Mouse (Mus musculus): ENCODE measurements around the gene Galns. TPM values are rescaled to one million over a fixed set of nuclear protein-coding genes. Genes with fewer than 3 reads are reported as not detected.

Gene Galns
- polyA plus RNA-seq (2015; fragmentation: Illumina TruSeq; extraction: RNeasy Lipid Tissue Mini Kit (QIAGEN cat#74804); ENCODE audit: insufficient read depth, low replicate concordance) = 10.4 TPM

GRCm38 (mm10) chr8:122611295-122612133 is at the start of gene Galns, which contains the start of gene Trappc2l:
Gene Galns, minus strand, starts transcription at chr8:122611463.
Gene Trappc2l, plus strand, starts transcription at chr8:122611640.

DNA sequence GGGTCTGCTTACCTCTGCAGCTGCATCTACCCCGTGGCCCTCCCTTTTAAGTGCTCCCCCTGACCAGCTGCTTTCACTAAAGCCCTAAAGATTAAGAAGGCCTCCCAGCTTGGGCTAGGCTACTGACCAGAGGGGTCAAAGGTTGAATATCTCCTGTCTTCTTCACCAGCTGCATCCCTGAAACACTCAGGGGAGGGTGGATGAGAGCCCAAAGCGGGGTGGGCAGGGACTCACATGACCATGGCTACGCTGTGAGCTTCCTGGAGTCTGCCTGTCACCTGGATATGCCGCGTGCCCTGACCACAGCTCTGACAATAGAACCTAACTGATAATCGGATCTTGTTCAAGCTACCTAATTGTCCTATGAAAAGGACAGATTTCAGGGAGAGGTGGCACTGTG is 11.5 kb upstream of the Galns start, which contains the start of gene Pabpn1l:
Gene Pabpn1l (minus strand): TSS at position 13 of the 400 bp plus-strand sequence.

GRCm38 (mm10) chr8:122576648-122577022 is 34.6 kb downstream of the Galns start, which contains the start of gene Aprt:
Gene Aprt, minus strand, starts transcription at chr8:122576909.

DNA sequence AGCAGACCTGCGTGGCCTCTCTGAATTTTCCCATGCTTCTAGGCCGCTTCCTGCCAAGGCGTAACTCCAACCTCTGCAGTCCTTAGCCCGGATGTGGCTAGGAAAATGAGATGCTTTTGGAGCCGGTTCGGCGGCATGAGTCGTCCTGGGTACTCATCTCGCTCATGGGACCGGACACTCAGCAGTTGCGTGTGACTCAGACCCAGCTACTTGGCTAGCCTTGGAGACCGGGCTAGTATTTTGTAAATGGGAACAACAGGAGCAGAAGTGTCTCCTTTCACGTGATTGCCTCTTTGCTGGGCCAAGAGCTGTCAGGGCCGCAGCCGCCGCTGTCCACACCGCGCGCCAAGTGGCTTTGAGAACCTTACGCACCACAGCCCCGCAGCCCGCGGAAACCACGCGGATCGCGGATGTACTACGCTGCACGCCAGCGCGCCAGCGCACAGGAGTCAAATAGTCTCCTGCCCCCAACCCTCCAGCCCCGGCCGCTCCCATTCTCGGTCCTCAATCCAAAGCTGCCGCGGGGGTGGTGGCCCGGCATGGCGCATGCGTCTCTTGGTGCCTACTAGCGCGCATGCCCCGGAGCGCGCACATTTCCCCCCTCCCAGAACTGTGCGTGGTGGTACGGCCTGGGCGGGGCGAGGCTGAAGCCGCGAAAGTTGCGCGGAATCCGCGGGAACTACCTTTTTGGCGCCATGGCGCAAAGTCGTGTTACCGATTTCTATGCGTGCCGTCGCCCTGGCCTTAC is 43.7 kb downstream of the Galns start, which contains the start of gene Cdt1:
Gene Cdt1 (plus strand): TSS at position 655 of the 748 bp plus-strand sequence.

DNA sequence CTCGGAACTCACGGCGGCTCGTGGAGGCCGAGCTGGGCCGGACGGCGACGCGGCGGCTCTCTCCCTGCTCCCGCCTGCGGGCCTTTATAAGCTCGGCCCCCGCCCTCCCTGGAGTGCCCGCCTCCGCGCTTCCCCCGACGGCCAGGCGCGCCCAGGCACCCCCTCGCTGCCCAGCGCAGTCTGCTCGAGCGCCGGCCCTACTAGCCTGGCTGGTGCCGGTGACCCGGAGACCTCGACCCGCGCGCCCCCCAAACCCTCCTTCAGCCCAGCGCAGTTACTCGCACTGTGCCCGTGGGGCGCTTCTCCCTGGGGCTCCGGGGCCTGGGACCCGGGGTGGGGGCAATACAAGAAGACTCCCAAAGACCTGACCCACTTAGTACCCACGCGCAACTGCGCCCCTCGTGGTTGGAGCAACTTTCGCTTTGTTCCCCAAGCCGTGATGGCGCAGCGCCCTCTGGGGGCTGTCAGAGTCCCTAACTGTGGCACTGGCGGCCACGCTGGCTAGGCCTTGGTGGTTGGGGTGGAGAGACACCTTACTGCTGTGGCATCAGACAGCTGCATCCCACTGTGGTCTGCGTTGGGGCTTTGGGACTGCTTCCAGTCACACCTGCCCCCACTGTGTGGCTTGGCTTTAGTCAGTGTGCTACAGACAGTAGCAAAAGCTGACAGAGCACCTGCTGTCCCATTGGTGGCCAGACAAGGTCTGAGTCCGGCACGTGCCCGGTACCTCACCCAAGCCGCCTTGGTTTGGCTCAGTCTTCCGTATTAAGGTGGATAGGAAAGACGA is 59.8 kb downstream of the Galns start, which contains the start of gene Piezo1:
Gene Piezo1 (minus strand): TSS at position 65 of the 787 bp plus-strand sequence.

Other genes with a start within 250 kb of the Galns start
- gene Zc3h18, start 234.9 kb downstream of the Galns start, polyA plus RNA-seq (2015; fragmentation: Illumina TruSeq; extraction: RNeasy Lipid Tissue Mini Kit (QIAGEN cat#74804); ENCODE audit: insufficient read depth, low replicate concordance) = 32.2 TPM
- gene Il17c, start 189.4 kb downstream of the Galns start, polyA plus RNA-seq (2015; fragmentation: Illumina TruSeq; extraction: RNeasy Lipid Tissue Mini Kit (QIAGEN cat#74804); ENCODE audit: insufficient read depth, low replicate concordance) = not detected
- 98.4 TPM for gene Cyba, start 178.5 kb downstream of the Galns start, polyA plus RNA-seq (2015; fragmentation: Illumina TruSeq; extraction: RNeasy Lipid Tissue Mini Kit (QIAGEN cat#74804); ENCODE audit: insufficient read depth, low replicate concordance)
- gene Mvd, start 168.0 kb downstream of the Galns start, polyA plus RNA-seq (2015; fragmentation: Illumina TruSeq; extraction: RNeasy Lipid Tissue Mini Kit (QIAGEN cat#74804); ENCODE audit: insufficient read depth, low replicate concordance) = 1.9 TPM
- gene Snai3, start 150.7 kb downstream of the Galns start, polyA plus RNA-seq (2015; fragmentation: Illumina TruSeq; extraction: RNeasy Lipid Tissue Mini Kit (QIAGEN cat#74804); ENCODE audit: insufficient read depth, low replicate concordance) = 1.5 TPM
- 17.7 TPM for gene Rnf166, start 135.4 kb downstream of the Galns start, polyA plus RNA-seq (2015; fragmentation: Illumina TruSeq; extraction: RNeasy Lipid Tissue Mini Kit (QIAGEN cat#74804); ENCODE audit: insufficient read depth, low replicate concordance)
- gene Ctu2, start 135.3 kb downstream of the Galns start, polyA plus RNA-seq (2015; fragmentation: Illumina TruSeq; extraction: RNeasy Lipid Tissue Mini Kit (QIAGEN cat#74804); ENCODE audit: insufficient read depth, low replicate concordance) = 12.3 TPM
- 22.3 TPM for gene Piezo1, start 60.1 kb downstream of the Galns start, polyA plus RNA-seq (2015; fragmentation: Illumina TruSeq; extraction: RNeasy Lipid Tissue Mini Kit (QIAGEN cat#74804); ENCODE audit: insufficient read depth, low replicate concordance)
- gene Cdt1, start 43.4 kb downstream of the Galns start, polyA plus RNA-seq (2015; fragmentation: Illumina TruSeq; extraction: RNeasy Lipid Tissue Mini Kit (QIAGEN cat#74804); ENCODE audit: insufficient read depth, low replicate concordance) = 12.6 TPM
- gene Aprt, start 34.6 kb downstream of the Galns start, polyA plus RNA-seq (2015; fragmentation: Illumina TruSeq; extraction: RNeasy Lipid Tissue Mini Kit (QIAGEN cat#74804); ENCODE audit: insufficient read depth, low replicate concordance) = 20.1 TPM
- gene Trappc2l, start 177 bp upstream of the Galns start, polyA plus RNA-seq (2015; fragmentation: Illumina TruSeq; extraction: RNeasy Lipid Tissue Mini Kit (QIAGEN cat#74804); ENCODE audit: insufficient read depth, low replicate concordance) = 39.3 TPM
- not detected for gene Pabpn1l, start 11.3 kb upstream of the Galns start, polyA plus RNA-seq (2015; fragmentation: Illumina TruSeq; extraction: RNeasy Lipid Tissue Mini Kit (QIAGEN cat#74804); ENCODE audit: insufficient read depth, low replicate concordance)
- gene Cbfa2t3, start 87.6 kb upstream of the Galns start, polyA plus RNA-seq (2015; fragmentation: Illumina TruSeq; extraction: RNeasy Lipid Tissue Mini Kit (QIAGEN cat#74804); ENCODE audit: insufficient read depth, low replicate concordance) = 13.0 TPM
- 5.3 TPM for gene Acsf3, start 164.0 kb upstream of the Galns start, polyA plus RNA-seq (2015; fragmentation: Illumina TruSeq; extraction: RNeasy Lipid Tissue Mini Kit (QIAGEN cat#74804); ENCODE audit: insufficient read depth, low replicate concordance)
- gene Cdh15, start 236.5 kb upstream of the Galns start, polyA plus RNA-seq (2015; fragmentation: Illumina TruSeq; extraction: RNeasy Lipid Tissue Mini Kit (QIAGEN cat#74804); ENCODE audit: insufficient read depth, low replicate concordance) = not detected

Data from spleen, adult 10 weeks (tissue).